Comparison of ENCODE assay signal across 8 mouse cellular contexts in the genomic region with DNA sequence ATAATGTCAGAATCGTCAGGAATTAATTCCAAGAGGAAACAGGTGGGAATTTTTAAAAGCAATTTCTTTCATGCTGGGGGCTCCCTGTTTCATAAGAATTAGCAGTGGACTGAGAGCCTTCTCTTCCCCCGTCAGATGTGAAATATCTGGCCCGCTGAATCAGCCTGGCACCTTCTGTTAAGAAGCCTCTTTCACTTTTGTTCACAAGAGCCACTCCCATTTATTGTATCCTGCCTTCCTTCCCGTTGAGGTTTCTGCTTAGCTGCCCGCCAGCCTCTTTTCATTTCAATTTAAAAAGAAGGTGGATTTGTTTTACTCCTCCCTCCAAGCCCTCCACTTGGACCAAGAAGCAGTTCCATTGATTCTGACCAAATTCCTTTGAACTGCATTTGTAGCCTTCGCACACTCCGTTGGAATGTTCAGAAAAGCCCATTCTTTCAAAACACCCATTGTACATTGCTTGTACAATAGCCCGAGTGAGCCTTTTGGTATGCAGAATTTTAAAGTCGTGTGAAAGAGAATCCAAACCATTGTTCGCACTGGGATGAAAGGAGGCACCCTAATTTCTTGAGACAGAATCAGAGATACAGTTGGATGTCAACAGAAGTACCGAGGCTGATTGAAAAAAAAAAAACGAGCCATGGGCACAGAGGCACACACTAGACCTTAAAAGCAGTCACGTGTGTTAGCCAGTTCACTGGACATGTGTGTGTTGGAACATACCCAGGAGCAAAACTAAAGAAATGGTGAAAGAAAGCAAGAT.
A peak's percentile ranks its signal among the peaks of the same experiment; 100 is the strongest.
DNase-seq lines count a peak whose midpoint lies in the region; ATAC-seq and TF ChIP-seq lines count a peak whose summit lies in the region.

No protein-coding gene starts in this region.

- H3K4me2 ChIP-seq in heart, embryonic 15.5 days, result 0 out of 2 replicates have a peak overlapping the region, but pooled peaks have one; percentile 15
- H3K4me2 ChIP-seq in heart, embryonic 11.5 days, result no peak overlapping the region
- peak overlapping the region; percentile 34 for H3K4me2 ChIP-seq in hindbrain, embryonic 14.5 days (replicated peaks)
- peak overlapping the region; percentile 38 for H3K4me2 ChIP-seq in midbrain, embryonic 16.5 days (ENCODE audit: low read length)

- ATAC-seq in heart, embryonic 15.5 days (replicated peaks; ENCODE audit: insufficient number of reproducible peaks, insufficient read depth, low FRiP score, low read depth), result no peak
- no peak for ATAC-seq in heart, embryonic 11.5 days (replicated peaks; ENCODE audit: insufficient number of reproducible peaks, low FRiP score, low TSS enrichment)
- peak; percentile 90 for ATAC-seq in common myeloid progenitor, adult 5-6 weeks (replicated peaks; ENCODE audit: low read depth, poor library complexity, severe bottlenecking)
- 0 out of 2 replicates have a peak, but pooled peaks have one; percentile 25 for ATAC-seq in hindbrain, embryonic 14.5 days (ENCODE audit: low FRiP score)
- ATAC-seq in midbrain, embryonic 16.5 days, result no peak; the same call in 1 of the 2 replicates

- WGBS in heart, embryonic 15.5 days, result 54% methylated on average over 13 of the region's 13 CpGs
- WGBS in heart, embryonic 11.5 days (ENCODE audit: insufficient replicate concordance), result 51% methylated on average over 13 of the region's 13 CpGs
- 9% methylated on average over 13 of the region's 13 CpGs for WGBS in hindbrain, embryonic 14.5 days
- 5% methylated on average over 13 of the region's 13 CpGs for WGBS in midbrain, embryonic 16.5 days
- WGBS in thymus, adult 2 months, result 24% methylated on average over 13 of the region's 13 CpGs

- TF ChIP-seq CTCF in thymus, adult 2 months (IDR thresholded peaks at IDR 0.05; ENCODE audit: borderline replicate concordance, control insufficient read depth, extremely low read depth, insufficient read depth, low read length, poor library complexity), result no peak

- H3K9ac ChIP-seq in heart, embryonic 15.5 days, result no peak overlapping the region
- H3K9ac ChIP-seq in heart, embryonic 11.5 days (ENCODE audit: low read depth, low read length), result no peak overlapping the region
- H3K9ac ChIP-seq in hindbrain, embryonic 14.5 days, result no peak overlapping the region
- H3K9ac ChIP-seq in midbrain, embryonic 16.5 days (ENCODE audit: low read depth, low read length), result no peak overlapping the region

- no peaks in the 10 kb centered on the region for H3K36me3 ChIP-seq in heart, embryonic 15.5 days
- H3K36me3 ChIP-seq in heart, embryonic 11.5 days (ENCODE audit: control insufficient read depth, insufficient read depth, low read length), result no peaks in the 10 kb centered on the region
- H3K36me3 ChIP-seq in hindbrain, embryonic 14.5 days (replicated peaks; ENCODE audit: control insufficient read depth, insufficient read depth), result no peaks in the 10 kb centered on the region
- H3K36me3 ChIP-seq in midbrain, embryonic 16.5 days (ENCODE audit: control insufficient read depth, insufficient read depth, low read length), result no peaks in the 10 kb centered on the region
- no peaks in the 10 kb centered on the region for H3K36me3 ChIP-seq in thymus, adult 2 months (ENCODE audit: control insufficient read depth, insufficient read depth, low read length)

- no peaks in the 10 kb centered on the region for H3K27me3 ChIP-seq in heart, embryonic 15.5 days
- H3K27me3 ChIP-seq in heart, embryonic 11.5 days (ENCODE audit: control insufficient read depth, insufficient read depth, low read length), result no peaks in the 10 kb centered on the region
- no peaks in the 10 kb centered on the region for H3K27me3 ChIP-seq in hindbrain, embryonic 14.5 days (ENCODE audit: control insufficient read depth, insufficient read depth, low read length)
- H3K27me3 ChIP-seq in midbrain, embryonic 16.5 days (ENCODE audit: control insufficient read depth, insufficient read depth, low read depth, low read length), result no peaks in the 10 kb centered on the region
- no peaks in the 10 kb centered on the region for H3K27me3 ChIP-seq in thymus, adult 2 months (ENCODE audit: control insufficient read depth, insufficient read depth, low read length)

- no peak for TF ChIP-seq POLR2A in thymus, adult 2 months (IDR thresholded peaks at IDR 0.05; ENCODE audit: control insufficient read depth, extremely low read depth, insufficient read depth, low read length, poor library complexity)

- peaks cover 7% of the 10 kb centered on the region; the same call in 1 of the 2 replicates for H3K4me1 ChIP-seq in heart, embryonic 15.5 days (replicated peaks)
- 0 out of 2 replicates have a peak, but pooled peaks cover 3% of the 10 kb centered on the region for H3K4me1 ChIP-seq in heart, embryonic 11.5 days (ENCODE audit: control insufficient read depth, insufficient read depth, low read length)
- peaks cover 19% of the 10 kb centered on the region for H3K4me1 ChIP-seq in hindbrain, embryonic 14.5 days (replicated peaks; ENCODE audit: control insufficient read depth, insufficient read depth, low read length)
- peaks cover 25% of the 10 kb centered on the region for H3K4me1 ChIP-seq in midbrain, embryonic 16.5 days (ENCODE audit: control insufficient read depth, insufficient read depth, low read length)
- peaks cover 3% of the 10 kb centered on the region for H3K4me1 ChIP-seq in thymus, adult 2 months (replicated peaks; ENCODE audit: control insufficient read depth, insufficient read depth, low read length)

- no peak for DNase-seq in hindbrain, embryonic 14.5 days (ENCODE audit: low spot score)
- DNase-seq in ovary, postnatal 36 days (ENCODE audit: low spot score), result no peak
- DNase-seq in kidney, postnatal 36 days, result no peak
- no peak for DNase-seq in thymus, adult 2 months

- H3K27ac ChIP-seq in heart, embryonic 15.5 days, result no peak overlapping the region
- H3K27ac ChIP-seq in heart, embryonic 11.5 days (ENCODE audit: low read depth, low read length), result no peak overlapping the region
- H3K27ac ChIP-seq in hindbrain, embryonic 14.5 days, result 0 out of 2 replicates have a peak overlapping the region, but pooled peaks have one; percentile 10
- H3K27ac ChIP-seq in midbrain, embryonic 16.5 days (ENCODE audit: low read length), result 0 out of 2 replicates have a peak overlapping the region, but pooled peaks have one; percentile 6
- H3K27ac ChIP-seq in thymus, adult 2 months (ENCODE audit: control insufficient read depth, insufficient read depth, low read length), result no peak overlapping the region

- no peak overlapping the region for H3K4me3 ChIP-seq in heart, embryonic 15.5 days
- H3K4me3 ChIP-seq in heart, embryonic 11.5 days (ENCODE audit: low read depth, low read length), result no peak overlapping the region
- H3K4me3 ChIP-seq in hindbrain, embryonic 14.5 days (replicated peaks; ENCODE audit: low read length), result no peak overlapping the region
- no peak overlapping the region for H3K4me3 ChIP-seq in midbrain, embryonic 16.5 days (ENCODE audit: low read depth, low read length)
- H3K4me3 ChIP-seq in thymus, adult 2 months (ENCODE audit: control insufficient read depth, insufficient read depth, low read length), result no peak overlapping the region

- no peaks in the 10 kb centered on the region for H3K9me3 ChIP-seq in heart, embryonic 15.5 days (replicated peaks)
- H3K9me3 ChIP-seq in heart, embryonic 11.5 days (replicated peaks; ENCODE audit: control insufficient read depth, low read length), result no peaks in the 10 kb centered on the region
- H3K9me3 ChIP-seq in hindbrain, embryonic 14.5 days (ENCODE audit: control insufficient read depth, low read length), result no peaks in the 10 kb centered on the region
- H3K9me3 ChIP-seq in midbrain, embryonic 16.5 days (replicated peaks; ENCODE audit: control insufficient read depth, low read length, poor library complexity, severe bottlenecking), result no peaks in the 10 kb centered on the region

Comparison
In these comparisons a context has a peak if more than half of its experiments do, and no peak if none do; other contexts are left out.
1. ATAC-seq: peak in common myeloid progenitor, adult 5-6 weeks (single experiment) and hindbrain, embryonic 14.5 days (single experiment); none in heart, embryonic 15.5 days (single experiment), heart, embryonic 11.5 days (single experiment) and midbrain, embryonic 16.5 days (single experiment).
2. H3K27ac ChIP-seq: peak in hindbrain, embryonic 14.5 days (single experiment) and midbrain, embryonic 16.5 days (single experiment); none in heart, embryonic 15.5 days (single experiment), heart, embryonic 11.5 days (single experiment) and thymus, adult 2 months (single experiment).